Mouse (Mus musculus): Measurements from ENCODE around the gene Ephb2. TPM values are rescaled to one million over a fixed set of nuclear protein-coding genes. Genes with fewer than 3 reads are reported as not detected.

The Ephb2 gene
- total RNA-seq, 2 experiments from 2014 or later, result 1.9 to 2.3 TPM

DNA sequence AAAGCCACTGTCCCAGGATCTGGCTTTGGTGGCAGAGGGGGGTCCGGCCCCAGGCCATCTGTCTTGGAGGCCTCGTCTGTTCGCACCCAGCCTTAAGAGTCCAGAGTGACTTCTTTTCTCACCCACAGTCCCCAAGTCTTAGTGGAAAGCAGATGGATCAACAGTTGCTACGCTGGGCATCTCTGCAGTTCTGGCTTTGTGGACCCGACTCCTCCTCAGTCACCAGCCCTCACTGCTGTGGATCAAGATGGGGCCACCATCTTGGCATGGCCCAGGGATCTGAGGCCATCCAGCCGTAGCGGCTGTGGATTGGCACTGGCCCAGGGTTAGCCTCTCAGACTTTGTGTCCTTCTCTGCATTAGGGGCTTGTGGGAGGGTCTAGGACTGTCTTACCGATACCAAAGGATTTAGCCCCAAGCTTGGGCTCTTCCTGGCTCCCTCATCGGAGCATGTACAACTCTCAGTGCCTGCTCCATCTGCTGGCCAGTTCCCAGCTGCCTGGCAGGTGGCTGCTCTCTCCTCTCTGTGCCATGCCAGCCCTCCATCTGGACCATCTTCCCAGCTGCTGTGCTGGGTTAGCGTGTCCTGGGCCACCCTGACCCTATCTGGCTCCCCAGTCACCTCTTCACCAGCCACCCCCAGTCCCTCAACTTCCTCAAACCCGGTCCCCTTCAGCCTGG, 137.2 kb downstream of the Ephb2 start:
- DNase-seq, result no peak

DNA sequence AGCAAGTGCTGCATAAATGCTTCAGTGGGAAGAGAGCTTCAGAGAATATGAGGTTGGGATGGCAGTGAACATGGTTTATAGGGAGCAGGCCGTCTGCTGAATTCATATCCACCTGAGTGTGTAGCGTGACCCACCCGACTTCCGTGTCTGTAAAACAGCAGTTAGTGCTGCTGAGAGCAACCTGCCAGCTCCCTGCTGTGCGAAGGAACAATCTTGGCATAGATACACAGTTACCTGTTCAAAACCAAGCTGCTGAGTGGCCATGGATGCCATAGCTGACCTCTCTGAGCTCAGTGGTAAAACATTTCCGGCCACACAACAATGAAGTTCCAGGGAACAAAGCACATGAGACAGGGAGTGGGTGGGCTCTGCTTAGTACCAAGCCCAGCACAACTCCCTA, 138.5 kb downstream of the Ephb2 start:
- no peak for DNase-seq

DNA sequence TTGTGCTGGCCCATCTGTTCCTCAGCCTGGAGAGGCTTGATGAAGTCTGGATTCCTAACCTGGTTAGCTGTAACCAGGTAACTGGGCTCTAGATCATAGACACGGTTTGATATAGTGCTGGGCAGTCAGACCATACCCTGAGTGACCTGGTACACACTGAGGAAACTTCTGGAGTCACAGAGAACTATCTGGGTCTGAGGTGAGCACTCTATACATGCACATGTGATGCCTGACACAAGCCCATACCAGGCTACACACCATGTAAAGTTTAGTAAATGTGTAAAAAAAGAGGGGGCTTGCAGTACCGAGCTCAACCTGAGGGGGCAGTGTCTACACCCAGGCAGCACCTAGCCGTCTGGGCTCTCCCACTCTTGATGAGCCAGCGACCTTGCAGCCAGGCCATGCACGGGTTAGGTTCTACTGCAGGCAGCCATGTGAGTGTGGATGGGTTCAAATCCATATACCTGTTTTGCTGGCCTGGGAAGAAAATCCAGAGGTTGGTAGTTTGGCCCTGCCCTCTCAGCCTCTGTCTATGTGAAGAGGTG, 139.3 kb downstream of the Ephb2 start:
- peak; percentile 77 for DNase-seq

DNA sequence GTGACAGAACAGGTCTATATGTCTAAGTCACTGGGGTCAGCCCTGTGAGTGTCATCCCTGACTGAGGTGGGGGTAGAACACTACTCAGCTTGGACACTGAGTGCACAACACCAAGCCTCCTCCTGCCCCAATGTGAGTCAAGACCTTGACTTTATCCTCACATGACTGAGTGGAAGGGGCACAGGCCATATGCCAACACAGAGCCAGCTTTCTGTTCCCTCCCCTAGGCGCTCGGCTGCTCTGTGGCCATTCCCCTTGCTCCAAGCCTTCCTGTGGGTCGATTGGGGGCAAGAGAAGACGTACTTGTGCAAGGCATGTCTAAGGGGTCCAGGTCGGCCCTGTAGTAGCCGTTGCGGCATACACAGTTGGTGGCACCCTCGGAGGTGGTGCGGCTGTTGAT, 140.1 kb downstream of the Ephb2 start:
- DNase-seq, result no peak

DNA sequence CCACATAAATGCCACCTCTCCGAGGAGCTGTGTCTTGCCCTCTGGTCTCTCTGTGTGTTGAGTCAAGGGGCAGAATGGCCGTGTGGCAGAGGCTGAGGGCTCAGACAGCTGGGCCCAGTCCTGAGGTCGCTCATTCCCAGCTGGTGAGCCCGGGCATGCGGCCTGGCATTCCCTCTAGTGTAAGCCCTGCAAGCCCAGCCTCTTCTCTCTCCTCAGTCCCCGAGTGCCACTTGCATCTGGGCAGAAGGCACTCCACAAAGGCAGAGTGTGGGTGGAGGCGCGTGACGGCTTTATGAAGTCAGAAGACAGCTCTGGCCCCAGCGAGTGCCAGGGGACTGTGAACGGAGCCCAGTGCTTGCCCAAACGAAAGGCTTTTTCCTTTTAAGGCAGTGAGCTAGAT, 145.8 kb downstream of the Ephb2 start:
- no peak for DNase-seq

DNA sequence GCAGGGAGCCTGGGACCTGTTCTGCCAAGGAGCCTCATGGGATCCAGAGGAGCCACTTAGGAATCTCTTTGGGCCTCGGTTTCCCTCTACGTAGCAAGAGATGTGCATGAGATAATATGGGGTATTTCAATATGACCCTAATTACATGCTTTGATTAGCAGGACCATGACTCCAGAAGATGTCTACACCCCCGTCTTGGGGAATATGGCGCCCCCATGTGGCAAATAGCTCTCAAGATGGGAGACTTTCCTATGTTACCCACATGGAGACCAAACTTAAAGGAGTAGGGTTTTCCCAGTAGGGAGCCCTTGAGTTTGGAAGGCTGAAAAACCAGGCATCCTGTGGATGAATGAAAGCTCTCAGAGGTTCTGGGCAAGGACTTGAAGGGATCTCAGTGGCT, 147.7 kb downstream of the Ephb2 start:
- DNase-seq, result no peak

DNA sequence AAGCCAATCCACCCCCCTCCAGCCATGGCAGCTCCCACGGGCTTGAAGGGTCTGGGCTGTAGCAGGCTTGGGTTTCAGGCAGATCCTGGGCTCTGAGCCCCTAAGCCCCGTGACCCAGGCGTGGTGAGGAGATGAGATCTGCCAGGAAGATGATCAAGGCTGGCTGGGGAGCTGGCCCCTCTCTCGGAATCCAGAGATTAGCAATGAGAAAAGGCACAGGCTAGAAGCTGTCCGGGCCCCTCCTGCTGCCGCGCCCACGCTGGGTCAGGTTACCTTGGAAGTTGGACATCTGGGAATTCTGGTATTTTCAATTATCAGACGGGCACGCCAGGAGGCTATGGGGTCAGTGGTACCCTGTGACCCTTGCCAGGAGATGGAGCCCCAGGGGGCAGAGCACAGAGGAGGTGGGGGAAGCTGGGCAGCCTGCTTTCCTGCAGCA, 150.3 kb downstream of the Ephb2 start:
- no peak for DNase-seq

DNA sequence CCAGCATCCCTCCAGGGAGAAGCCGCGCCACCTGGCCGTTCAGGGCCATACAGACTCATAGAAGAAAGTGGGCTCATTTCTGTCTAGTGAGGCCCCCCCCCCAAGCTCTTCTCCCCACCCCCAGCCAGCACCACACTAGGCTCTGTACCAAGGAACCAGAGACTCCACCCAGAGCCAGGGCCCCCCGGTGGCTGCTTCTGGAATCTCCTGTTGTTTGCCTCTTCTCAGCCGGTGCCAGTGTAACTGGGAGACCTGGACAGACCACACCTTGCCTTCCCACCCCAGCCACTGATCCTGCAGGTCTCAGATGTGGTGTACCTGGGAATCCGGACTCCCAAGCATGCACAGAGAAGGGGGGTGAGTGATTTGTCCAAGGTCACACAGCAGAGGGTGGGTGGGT, 151.3 kb downstream of the Ephb2 start:
- peak; percentile 32 for DNase-seq

DNA sequence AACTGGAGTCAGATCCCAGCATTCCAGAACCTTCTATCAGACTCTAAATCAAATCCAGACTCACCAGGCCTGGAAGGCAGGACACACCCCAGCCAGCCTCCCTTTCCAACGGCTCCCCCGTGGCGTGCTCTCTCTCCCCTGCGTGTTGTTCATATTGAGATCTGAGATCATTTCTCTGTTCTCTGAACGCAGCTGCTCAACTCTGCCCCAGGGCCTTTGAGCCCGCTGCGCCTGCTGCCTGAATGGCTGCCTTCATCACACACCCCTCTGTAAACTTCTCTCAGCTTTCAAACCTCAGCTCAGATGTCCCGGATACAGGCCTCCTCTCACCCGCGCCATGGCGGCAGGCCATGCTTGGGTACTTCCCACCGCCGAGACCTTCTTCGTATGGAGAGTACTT, 155.1 kb downstream of the Ephb2 start:
- no peak for DNase-seq

DNA sequence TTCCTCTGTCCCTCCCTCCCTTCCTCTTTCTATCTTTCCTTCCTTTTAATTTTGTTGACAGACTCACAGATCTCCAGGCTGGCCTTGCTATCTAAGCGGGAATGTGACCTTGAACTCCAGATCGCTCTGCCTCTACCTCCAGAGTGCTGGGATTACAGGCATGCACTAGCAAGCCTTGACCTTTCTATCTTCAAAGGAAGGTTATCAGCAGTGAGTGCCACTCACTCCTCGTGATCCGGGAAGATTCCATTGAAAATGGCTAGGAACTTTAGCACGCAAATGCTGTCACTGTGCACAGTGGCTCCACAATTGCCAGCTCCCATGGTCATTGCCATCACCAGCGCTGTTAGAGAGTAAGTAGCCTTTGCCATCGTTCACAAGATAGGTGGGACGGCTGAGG, 156.6 kb downstream of the Ephb2 start:
- DNase-seq, result no peak

DNA sequence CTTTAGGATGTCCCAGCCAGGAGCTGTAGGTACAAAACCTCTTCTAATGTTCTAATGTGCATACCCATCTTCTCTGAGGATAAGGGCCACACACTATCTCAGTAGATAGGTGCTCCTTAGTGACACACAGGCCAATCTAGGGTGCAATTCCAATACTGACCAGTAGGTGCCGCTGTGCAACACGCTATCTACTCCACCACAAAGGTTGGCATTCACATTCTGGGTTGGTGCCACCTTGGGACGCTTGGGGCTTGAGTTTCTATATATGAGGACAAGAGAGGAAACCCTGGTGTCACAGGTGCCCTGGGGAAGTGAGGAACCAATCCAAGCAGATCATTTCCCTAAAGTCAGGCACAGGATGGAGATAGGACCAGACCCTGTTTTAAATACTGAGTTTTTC, 157.3 kb downstream of the Ephb2 start:
- DNase-seq, result peak; percentile 89

DNA sequence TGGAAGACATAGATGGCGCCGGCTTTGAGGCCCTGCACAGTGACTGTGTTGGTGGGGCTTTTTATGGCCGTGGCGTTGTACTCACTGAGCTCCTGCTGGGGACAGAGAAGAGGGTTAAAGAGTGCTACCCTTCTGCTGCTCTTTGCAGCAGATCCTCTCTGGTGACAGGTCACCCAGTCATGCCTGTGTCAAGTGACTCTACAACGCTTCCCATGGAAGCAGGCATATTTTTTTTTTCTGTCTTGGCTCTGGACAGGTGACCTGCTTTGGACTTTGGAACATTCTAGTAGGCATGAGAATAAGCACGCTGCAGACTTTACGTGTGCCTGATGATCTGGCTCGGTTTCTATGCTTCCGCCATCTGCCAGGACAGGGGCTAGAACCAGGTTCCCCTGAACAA, 160.3 kb downstream of the Ephb2 start:
- no peak for DNase-seq

DNA sequence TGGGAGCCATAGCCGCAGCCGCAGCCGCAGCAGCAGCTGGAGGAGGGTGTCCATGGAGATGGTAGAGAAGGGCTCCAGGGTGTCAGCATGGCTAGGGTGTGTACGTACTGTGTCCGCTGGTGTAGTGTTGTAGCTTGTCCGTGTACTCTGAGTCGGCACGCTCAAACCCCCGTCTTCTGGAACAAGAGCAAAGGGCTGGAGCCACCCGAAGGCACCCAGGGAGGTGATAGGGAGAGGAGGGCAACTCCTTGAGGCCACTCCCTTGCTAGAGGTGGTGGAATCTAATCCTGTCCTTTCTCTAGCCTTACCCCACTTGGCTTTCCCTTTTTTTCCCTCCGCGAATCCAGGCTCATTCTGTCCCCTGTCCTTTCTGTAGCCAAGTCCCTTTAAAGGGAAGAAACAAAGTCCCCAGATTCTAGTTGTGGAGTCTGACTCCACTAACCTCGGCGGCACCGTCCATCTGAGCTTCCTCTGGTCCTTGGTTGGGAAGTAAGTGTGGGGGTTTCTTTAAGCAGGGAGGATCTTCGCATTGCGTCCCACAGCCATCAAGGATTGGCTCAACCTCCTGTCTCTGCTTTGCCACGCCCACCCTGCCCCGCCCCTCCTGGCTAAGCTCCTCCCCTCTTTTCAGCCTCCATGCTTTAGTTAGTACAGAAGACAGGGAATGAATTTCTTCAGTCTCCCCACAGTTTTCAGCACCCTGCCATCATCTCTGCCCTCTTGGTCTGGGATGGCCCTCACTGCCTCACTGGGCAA, 163.3 kb downstream of the Ephb2 start:
- DNase-seq, result no peak

DNA sequence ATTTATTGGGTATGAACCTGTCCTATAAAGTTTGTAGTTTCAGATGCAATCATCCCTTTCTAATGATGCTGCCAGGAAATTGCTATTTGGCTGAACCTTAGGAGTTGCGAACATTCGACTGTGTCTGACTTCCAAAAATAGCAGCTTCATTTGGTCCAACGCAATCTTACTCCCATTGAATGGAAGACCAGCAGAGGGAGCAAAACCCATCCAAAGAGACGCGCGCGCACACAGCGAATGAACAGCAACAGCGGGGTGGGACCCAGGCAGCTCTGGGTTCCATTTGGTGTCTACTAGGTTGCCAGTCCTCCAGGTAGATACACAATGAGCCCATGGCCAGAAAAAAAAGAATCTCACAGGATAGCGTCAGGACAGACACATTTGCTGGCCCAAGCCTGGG, 168.0 kb downstream of the Ephb2 start:
- DNase-seq, result no peak

DNA sequence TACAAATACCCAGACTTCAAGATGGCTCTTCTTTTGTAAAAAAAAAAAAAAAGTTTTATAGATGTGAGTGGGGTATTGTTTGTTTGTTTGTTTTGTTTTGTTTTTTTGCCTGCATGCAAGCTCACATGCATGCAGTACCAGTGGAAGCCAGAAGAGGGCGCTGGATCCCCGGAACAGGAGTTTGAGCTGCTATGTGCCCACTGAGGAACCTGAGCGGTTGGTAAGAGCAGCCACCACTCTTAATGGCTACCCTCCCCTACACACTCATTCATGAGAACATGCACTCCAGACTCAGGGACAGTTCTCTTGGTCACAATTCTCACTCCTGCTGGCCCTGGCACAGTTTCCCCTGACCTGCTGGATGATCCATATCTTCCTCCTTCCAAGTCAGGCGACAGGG, 169.8 kb downstream of the Ephb2 start:
- no peak for DNase-seq

DNA sequence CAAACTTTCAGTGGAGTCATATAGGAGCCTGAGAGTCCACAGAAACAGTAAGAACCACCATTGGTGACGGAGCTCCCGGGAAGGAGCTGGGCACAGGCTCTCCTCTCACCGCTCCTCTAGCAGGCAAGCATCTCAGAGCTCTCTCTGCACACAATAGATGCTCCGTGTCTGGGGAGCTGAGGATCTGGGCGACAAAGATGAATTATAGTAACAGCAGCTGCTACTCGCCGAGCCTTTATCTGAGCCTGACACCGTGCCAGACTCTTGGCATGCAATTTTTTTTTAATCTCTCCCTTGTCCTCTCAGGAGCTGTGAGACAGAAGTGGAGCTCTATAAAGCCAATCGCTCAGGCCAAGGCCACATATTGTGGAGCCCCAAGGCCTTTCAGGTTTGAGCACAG, 170.7 kb downstream of the Ephb2 start:
- DNase-seq, result no peak

DNA sequence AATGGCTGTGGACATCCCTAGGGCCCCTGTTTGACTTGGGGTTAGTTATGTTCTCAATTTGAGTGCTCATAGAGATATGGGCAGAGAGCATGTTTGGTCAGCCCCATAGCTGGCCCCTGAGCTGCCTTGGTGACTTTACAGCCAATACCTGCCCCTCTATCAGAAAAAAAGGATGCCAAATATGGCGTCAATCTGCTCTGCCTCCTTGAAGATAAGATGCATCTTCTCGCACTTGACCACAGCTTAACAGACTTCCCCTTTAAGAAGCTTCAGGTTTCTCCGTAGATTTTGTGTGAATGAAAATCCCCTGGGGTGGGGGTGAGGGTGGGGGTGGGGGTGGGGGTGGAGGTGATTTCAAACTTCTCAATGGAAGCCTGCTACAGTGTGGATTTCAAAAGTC, 177.9 kb downstream of the Ephb2 start:
- DNase-seq, result no peak

DNA sequence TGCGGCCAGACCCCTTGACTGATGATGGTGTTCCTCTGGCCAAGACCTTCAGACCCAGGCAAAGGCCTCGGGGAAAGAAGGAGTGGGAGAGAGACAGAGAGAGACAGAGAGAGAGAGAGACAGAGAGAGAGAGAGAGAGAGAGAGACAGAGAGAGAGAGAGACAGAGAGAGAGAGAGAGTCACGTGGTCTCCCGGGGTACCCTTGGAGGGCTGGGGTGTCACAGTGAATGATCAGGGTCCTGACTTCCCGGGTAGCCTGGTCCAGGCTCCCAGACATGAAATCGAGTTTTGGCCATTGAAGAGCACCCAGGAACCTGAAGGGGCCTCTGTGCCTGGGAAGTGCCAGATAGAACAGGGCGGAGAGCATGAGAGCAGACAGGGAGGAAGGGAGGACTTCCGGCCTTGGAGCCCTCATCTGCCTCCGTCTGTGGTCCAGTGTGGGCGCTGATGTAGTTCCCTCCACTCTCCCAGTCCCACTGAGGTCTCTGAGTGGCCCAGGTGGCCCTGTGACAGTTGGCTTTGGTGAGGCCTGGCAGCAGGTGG, 182.0 kb downstream of the Ephb2 start:
- DNase-seq, result no peak

DNA sequence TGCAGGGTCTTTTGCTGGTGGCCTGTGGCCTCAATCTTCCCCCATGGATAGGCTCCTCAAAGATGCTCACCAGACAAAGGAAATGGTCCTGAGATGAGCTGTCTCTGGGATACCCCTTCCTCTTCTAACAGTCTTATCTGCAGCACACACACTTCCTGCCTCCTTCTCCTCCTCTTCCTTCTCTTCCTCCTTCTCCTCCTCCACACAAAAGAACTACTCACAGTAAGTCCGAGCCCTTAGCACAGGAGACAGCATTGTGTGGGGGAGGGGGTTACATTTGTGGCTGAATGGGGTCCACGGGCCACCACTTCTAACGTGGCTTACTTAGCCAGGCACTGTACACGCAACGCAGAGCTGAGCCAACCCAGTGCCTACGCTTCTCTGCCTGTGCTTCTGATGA, 182.8 kb downstream of the Ephb2 start:
- no peak for DNase-seq

DNA sequence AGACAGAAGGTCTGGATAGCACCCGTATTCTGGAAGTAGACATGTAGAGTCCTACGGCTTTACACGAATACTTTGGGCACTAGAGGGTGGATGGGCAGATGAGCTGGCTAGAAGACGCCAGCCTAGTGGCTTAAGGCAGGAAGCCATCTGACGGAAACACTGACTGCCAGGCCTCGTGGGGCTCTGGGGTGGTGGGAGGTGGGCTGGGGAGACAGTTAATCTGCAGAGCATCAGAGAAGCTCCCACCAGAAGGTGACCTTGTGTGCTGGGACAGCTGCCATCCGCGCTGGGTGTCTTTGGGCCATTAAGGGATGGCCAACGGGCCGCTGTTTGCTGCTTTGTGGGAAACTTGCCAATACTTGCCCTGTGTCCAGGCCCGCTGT, 183.3 kb downstream of the Ephb2 start:
- no peak for DNase-seq

DNA sequence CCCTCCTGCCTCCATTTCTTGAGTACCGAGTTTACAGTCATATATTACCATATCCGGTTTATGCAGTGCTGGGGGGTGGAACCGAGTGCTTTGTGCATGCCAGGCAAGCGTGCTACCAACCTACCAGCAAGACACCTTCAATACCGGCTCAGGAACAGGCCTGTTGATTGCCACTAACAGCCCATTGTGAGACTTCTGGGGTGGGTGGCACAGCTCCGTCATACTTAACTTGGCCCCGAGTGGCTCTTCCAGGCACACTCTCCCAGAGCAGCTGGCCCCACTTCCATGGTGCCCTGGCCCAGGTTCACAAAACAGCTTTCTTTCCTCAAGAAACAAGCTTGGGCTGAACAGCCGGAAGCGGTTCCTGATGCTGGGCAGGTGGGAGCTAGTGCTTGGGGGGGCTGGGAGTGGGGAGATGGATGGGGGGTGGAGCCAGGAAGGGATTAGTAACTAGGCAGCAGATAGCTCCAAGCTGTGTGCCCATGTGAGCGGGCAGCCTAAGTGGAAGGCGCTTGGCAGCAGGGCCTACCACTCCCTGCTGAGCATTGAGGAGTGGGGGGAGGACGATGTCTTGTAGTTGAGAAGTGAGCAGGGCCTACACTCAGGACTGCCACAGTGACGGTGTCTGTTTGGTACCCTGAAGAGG, 183.8 kb downstream of the Ephb2 start:
- no peak for DNase-seq

DNA sequence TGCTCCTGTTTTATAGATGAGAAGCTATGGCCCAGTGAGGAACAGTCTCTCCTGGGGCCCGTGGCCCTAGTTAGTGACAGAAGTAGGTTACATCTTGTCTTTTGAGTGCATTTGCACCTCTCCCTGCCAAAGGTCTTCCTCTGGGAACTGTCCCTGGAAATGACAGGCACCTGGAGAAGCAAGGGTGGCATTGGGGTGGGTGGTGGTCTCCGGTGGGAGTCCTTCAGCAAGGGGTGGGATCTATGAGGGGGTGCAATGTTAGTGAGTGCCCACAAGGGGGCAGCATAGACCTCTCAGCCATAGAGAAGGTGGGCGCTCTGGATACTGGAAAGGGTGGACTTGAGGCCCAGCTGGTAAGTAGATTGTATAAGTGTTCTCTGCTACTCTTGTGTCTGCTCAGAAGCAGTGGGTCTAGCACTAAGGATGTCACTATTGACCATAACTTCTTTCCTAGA, 184.4 kb downstream of the Ephb2 start:
- DNase-seq, result peak; percentile 35

DNA sequence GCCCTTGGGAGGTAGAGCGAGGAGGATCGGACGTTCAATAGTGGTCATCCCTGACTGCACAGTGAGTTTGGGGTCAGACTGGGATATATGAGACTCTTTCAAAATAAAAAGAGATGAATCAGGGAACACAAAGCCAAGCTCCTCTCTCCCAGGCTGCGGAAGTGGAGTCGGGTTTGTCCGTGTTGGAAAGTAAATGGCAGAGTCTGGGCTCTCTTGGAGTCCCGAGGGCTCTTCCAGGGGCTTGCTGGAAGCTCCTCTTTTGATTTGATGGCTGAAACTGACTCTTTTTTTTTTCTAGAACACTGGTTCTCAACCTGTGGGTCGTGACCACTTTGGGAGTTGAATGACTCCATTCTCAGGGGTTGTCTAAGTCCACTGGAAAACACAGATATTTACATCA, 185.5 kb downstream of the Ephb2 start:
- DNase-seq, result no peak
